Mouse (Mus musculus): ENCODE measurements around the gene Pds5b. TPM values are rescaled to one million over a fixed set of nuclear protein-coding genes. Genes with fewer than 3 reads are reported as not detected.

Gene Pds5b
- polyA plus RNA-seq, 1 experiment from 2014 or later, result 27.5 TPM

- Histone ChIP-seq H3K27ac (ENCODE audit: low read depth, low read length) (no peak overlapping the region), H3K9me3 (ENCODE audit: control insufficient read depth, low read length) (no peaks in the 10 kb centered on the region), H3K4me1 (ENCODE audit: control insufficient read depth, insufficient read depth, low read depth, low read length) (no peaks in the 10 kb centered on the region), H3K4me3 (ENCODE audit: low read length) (no peak overlapping the region), H3K27me3 (replicated peaks; ENCODE audit: control insufficient read depth, insufficient read depth, low read length) (no peaks in the 10 kb centered on the region), H3K36me3 (ENCODE audit: control insufficient read depth, insufficient read depth, low read length) (no peaks in the 10 kb centered on the region), H3K9ac (ENCODE audit: low read depth, low read length) (no peak overlapping the region), H3K4me2 (ENCODE audit: low read length) (no peak overlapping the region)
- no peak for ATAC-seq
- WGBS, result 57% methylated on average over 1 of the region's 1 CpGs
Measured at GRCm38 (mm10) chr5:150854506-150854905, 181.0 kb downstream of the Pds5b start.

- Histone ChIP-seq H3K4me2 (ENCODE audit: low read length) (no peak overlapping the region), H3K36me3 (ENCODE audit: control insufficient read depth, insufficient read depth, low read length) (no peaks in the 10 kb centered on the region), H3K4me3 (ENCODE audit: low read length) (no peak overlapping the region), H3K4me1 (ENCODE audit: control insufficient read depth, insufficient read depth, low read depth, low read length) (no peaks in the 10 kb centered on the region), H3K9me3 (ENCODE audit: control insufficient read depth, low read length) (no peaks in the 10 kb centered on the region), H3K9ac (ENCODE audit: low read depth, low read length) (no peak overlapping the region), H3K27ac (ENCODE audit: low read depth, low read length) (no peak overlapping the region), H3K27me3 (replicated peaks; ENCODE audit: control insufficient read depth, insufficient read depth, low read length) (no peaks in the 10 kb centered on the region)
- 36% methylated on average over 5 of the region's 5 CpGs for WGBS
- no peak for ATAC-seq
Measured at GRCm38 (mm10) chr5:150859642-150860194, 186.2 kb downstream of the Pds5b start.

Other genes starting within 250 kb of the Pds5b start
- not detected in 2 replicates for gene Zar1l, start 155.6 kb upstream of the Pds5b start, polyA plus RNA-seq (2015; fragmentation: Nextera tagmentation; extraction: Ambion mirVana)
- 9.6 and 11.4 TPM in 2 replicates for gene Brca2, start 151.1 kb upstream of the Pds5b start, polyA plus RNA-seq (2015; fragmentation: Nextera tagmentation; extraction: Ambion mirVana)
- gene N4bp2l1, start 76.6 kb upstream of the Pds5b start, polyA plus RNA-seq (2015; fragmentation: Nextera tagmentation; extraction: Ambion mirVana), result 18.6 and 20.0 TPM in 2 replicates
- gene N4bp2l2, start 7.6 kb upstream of the Pds5b start, polyA plus RNA-seq (2015; fragmentation: Nextera tagmentation; extraction: Ambion mirVana), result 24.5 and 25.5 TPM in 2 replicates